Mouse (Mus musculus): ENCODE results near the gene Rsf1.
A peak's percentile ranks its signal among the peaks of the same experiment; 100 is the strongest.

The Rsf1 gene

GRCm38 (mm10) chr7:97723646-97724538, 144.2 kb downstream of the Rsf1 start:
- DNase-seq (ENCODE audit: low spot score in 2 of 2) = no peak

GRCm38 (mm10) chr7:97725401-97725800, 145.7 kb downstream of the Rsf1 start:
- no peak for DNase-seq (ENCODE audit: low spot score in 2 of 2)

GRCm38 (mm10) chr7:97726080-97726479, 146.4 kb downstream of the Rsf1 start:
- no peak for DNase-seq (ENCODE audit: low spot score in 2 of 2)

- DNase-seq (ENCODE audit: low spot score in 2 of 2) = no peak
These were observed 147.1 kb downstream of the Rsf1 start for GRCm38 (mm10) chr7:97726778-97727177.

GRCm38 (mm10) chr7:97728666-97729614, 149.3 kb downstream of the Rsf1 start:
- DNase-seq (ENCODE audit: low spot score in 2 of 2) = no peak

GRCm38 (mm10) chr7:97730427-97730826, 150.7 kb downstream of the Rsf1 start:
- DNase-seq (ENCODE audit: low spot score in 2 of 2) = no peak

- DNase-seq (ENCODE audit: low spot score in 2 of 2) = no peak
These were observed 153.9 kb downstream of the Rsf1 start for GRCm38 (mm10) chr7:97733606-97734005.

GRCm38 (mm10) chr7:97735021-97735420, 155.3 kb downstream of the Rsf1 start:
- no peak for DNase-seq (ENCODE audit: low spot score in 2 of 2)

GRCm38 (mm10) chr7:97735886-97736420, 156.3 kb downstream of the Rsf1 start:
- DNase-seq (ENCODE audit: low spot score in 2 of 2) = no peak

- no peak for DNase-seq (ENCODE audit: low spot score in 2 of 2)
These were observed 157.6 kb downstream of the Rsf1 start for GRCm38 (mm10) chr7:97737256-97737637.

GRCm38 (mm10) chr7:97737638-97738456, 158.2 kb downstream of the Rsf1 start, which contains the start of gene Aqp11:
TSS of gene Aqp11 (minus strand) at chr7:97738289.
- peak; percentile 84 to 90 for DNase-seq (ENCODE audit: low spot score in 2 of 2)

GRCm38 (mm10) chr7:97740948-97741347, 161.3 kb downstream of the Rsf1 start:
- no peak for DNase-seq (ENCODE audit: low spot score in 2 of 2)

GRCm38 (mm10) chr7:97741756-97742291, 162.1 kb downstream of the Rsf1 start:
- DNase-seq (ENCODE audit: low spot score in 2 of 2) = no peak
